Mouse (Mus musculus) stomach, postnatal 0 days (tissue): ENCODE measurements around the gene Tmprss13.

ENCODE experiments used
- CTCF ChIP-seq: IDR thresholded peaks from 2 replicates; pipeline ENCODE4 v1.5.1; 2016; ENCODE audit warnings: antibody characterized with exemption, low read depth, mild to moderate bottlenecking, moderate library complexity
- EP300 ChIP-seq: optimal IDR thresholded peaks from 2 replicates; pipeline ENCODE3; 2016; ENCODE audit warnings: antibody characterized with exemption

DNA sequence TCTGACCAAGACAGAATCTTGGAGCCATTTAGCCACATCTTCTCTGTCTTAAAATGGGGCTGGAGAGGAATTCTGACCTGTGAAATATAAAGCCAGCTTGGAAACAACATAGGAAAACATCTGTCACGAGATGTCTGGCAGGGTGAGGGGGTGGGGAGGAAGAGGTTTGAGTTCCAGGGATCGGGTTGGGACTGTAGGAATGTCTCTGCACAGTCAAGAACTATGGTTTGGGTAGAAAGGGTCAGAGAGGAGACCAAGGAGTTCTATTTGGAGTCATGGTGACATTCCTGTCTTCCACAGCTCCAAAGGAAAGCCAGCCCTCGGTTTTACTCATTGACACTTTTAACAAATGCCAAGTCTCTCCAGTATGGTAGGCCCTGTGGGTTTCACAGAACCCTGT lies 55.0 kb downstream of the Tmprss13 start:
- no peak for TF ChIP-seq CTCF
- TF ChIP-seq EP300, result no peak
